Mouse (Mus musculus): ENCODE results near the gene Olfr1089. TPM values are rescaled to one million over a fixed set of nuclear protein-coding genes. Genes with fewer than 3 reads are reported as not detected.

Olfr1089 gene
- polyA plus RNA-seq (2012; rRNA removed), result not detected in 2 replicates

DNA sequence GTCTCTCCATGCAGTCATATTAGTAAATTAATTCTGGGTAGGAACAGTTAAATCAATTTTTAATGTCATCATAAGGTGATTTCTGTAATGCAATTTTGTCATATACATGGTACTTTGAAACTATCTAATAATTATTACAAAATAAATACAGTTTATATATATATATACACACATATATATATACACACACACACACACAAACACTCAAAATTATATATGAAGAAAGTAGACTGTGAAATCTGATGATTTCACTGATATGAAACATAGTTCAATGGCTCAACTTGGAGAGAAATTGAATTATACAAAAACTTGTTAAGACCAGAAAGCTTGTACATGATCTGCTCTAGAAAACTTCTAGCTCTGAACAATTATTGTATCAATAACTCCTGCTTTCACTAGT is at the start of gene Olfr1089:
Gene Olfr1089 (minus strand): TSS at position 101 of the 400 bp plus-strand sequence.

GRCm38 (mm10) chr2:86782179-86782578 is 48.7 kb upstream of the Olfr1089 start, which contains the start of gene Olfr1093:
Olfr1093 (plus strand) TSS chr2:86782479.

DNA sequence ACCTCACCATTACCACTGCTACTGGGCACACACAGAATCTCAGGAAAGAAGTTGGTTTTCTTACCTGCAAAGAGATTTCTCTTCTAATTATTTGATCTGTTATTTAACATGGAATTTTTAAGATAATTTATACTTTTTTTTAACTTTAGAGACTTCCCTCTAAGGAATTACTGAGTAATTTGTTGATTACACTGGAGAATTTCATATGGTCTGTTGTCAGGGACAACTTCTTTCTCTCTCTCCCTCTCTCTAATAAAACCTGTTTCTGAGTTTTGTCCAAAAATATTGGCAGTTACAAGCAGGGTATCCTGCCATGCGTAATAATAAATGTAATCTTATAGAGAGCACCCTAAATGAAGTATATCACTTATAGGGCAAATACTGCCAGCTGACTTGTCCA is 25.4 kb upstream of the Olfr1089 start, which contains the start of gene Olfr1090:
Gene Olfr1090 (minus strand): TSS at position 101 of the 400 bp plus-strand sequence.

GRCm38 (mm10) chr2:86698295-86698694 is 35.2 kb downstream of the Olfr1089 start, which contains the start of gene Olfr1087:
Olfr1087 (minus strand) TSS chr2:86698395.

Other genes with a start within 250 kb of the Olfr1089 start
- not detected in 2 replicates for gene Olfr228, start 246.3 kb downstream of the Olfr1089 start, polyA plus RNA-seq (2012; rRNA removed)
- gene Olfr1076, start 225.2 kb downstream of the Olfr1089 start, polyA plus RNA-seq (2012; rRNA removed), result not detected in 2 replicates
- not detected in 2 replicates for gene Olfr1079, start 191.2 kb downstream of the Olfr1089 start, polyA plus RNA-seq (2012; rRNA removed)
- gene Olfr1080, start 175.5 kb downstream of the Olfr1089 start, polyA plus RNA-seq (2012; rRNA removed), result not detected in 2 replicates
- not detected in 2 replicates for gene Olfr1082, start 134.7 kb downstream of the Olfr1089 start, polyA plus RNA-seq (2012; rRNA removed)
- not detected in 2 replicates for gene Olfr1084, start 94.0 kb downstream of the Olfr1089 start, polyA plus RNA-seq (2012; rRNA removed)
- gene Olfr1085, start 71.7 kb downstream of the Olfr1089 start, polyA plus RNA-seq (2012; rRNA removed), result not detected in 2 replicates
- gene Olfr1086, start 53.6 kb downstream of the Olfr1089 start, polyA plus RNA-seq (2012; rRNA removed), result not detected in 2 replicates
- not detected in 2 replicates for gene Olfr1087, start 35.3 kb downstream of the Olfr1089 start, polyA plus RNA-seq (2012; rRNA removed)
- not detected in 2 replicates for gene Olfr1090, start 25.3 kb upstream of the Olfr1089 start, polyA plus RNA-seq (2012; rRNA removed)
- not detected in 2 replicates for gene Olfr1093, start 48.8 kb upstream of the Olfr1089 start, polyA plus RNA-seq (2012; rRNA removed)
- gene Olfr141, start 76.3 kb upstream of the Olfr1089 start, polyA plus RNA-seq (2012; rRNA removed), result not detected in 2 replicates
- not detected in 2 replicates for gene Olfr1094, start 91.0 kb upstream of the Olfr1089 start, polyA plus RNA-seq (2012; rRNA removed)
- not detected in 2 replicates for gene Olfr1095, start 118.0 kb upstream of the Olfr1089 start, polyA plus RNA-seq (2012; rRNA removed)
- not detected in 2 replicates for gene Gm13723, start 141.1 kb upstream of the Olfr1089 start, polyA plus RNA-seq (2012; rRNA removed)
- not detected in 2 replicates for gene Olfr1097, start 158.5 kb upstream of the Olfr1089 start, polyA plus RNA-seq (2012; rRNA removed)
- not detected in 2 replicates for gene Olfr1098, start 190.8 kb upstream of the Olfr1089 start, polyA plus RNA-seq (2012; rRNA removed)
- gene Olfr1099, start 227.0 kb upstream of the Olfr1089 start, polyA plus RNA-seq (2012; rRNA removed), result not detected in 2 replicates
- not detected in 2 replicates for gene Olfr1100, start 246.3 kb upstream of the Olfr1089 start, polyA plus RNA-seq (2012; rRNA removed)

All from liver, embryonic 14 days (tissue).